Mouse (Mus musculus): ENCODE results near the gene Tnfsf13.

GRCm38 (mm10) chr11:69693421-69693965, 7.9 kb upstream of the Tnfsf13 start:
- TF ChIP-seq CTCF (IDR thresholded peaks at IDR 0.05; ENCODE audit: extremely low read depth, insufficient read depth, low read length) = no peak
- no peak for TF ChIP-seq POLR2A (IDR thresholded peaks at IDR 0.05; ENCODE audit: extremely low read depth, insufficient read depth, low read length)
